Mouse (Mus musculus) kidney, embryonic 15.5 days (tissue): ENCODE results near the gene Tgm3. TPM values are rescaled to one million over a fixed set of nuclear protein-coding genes. Genes with fewer than 3 reads are reported as not detected.

Experiments used
- ATAC-seq: fragments of 200-750 bp; cut with Nextera tagmentation; replicated peaks from 2 replicates; pipeline ENCODE4 v1.8.0; 2017; ENCODE audit warnings: moderate TSS enrichment; ENCODE audit not compliant: low FRiP score
- H3K27ac ChIP-seq: fragments of 300-500 bp; sonication (generic); 2 replicates; pipeline ENCODE4 v1.5.1; 2015; ENCODE audit warnings: mild to moderate bottlenecking, inconsistent platforms
- H3K27me3 ChIP-seq: fragments of 300-500 bp; sonication (generic); 2 replicates; pipeline ENCODE4 v1.6.1; 2015; ENCODE audit warnings: inconsistent platforms
- H3K36me3 ChIP-seq: fragments of 300-500 bp; sonication (generic); 2 replicates; pipeline ENCODE4 v1.6.1; 2015; ENCODE audit warnings: inconsistent platforms
- H3K4me1 ChIP-seq: fragments of 300-500 bp; sonication (generic); 2 replicates; pipeline ENCODE4 v1.6.1; 2015; ENCODE audit warnings: inconsistent platforms
- H3K4me2 ChIP-seq: fragments of 300-500 bp; sonication (generic); 2 replicates; pipeline ENCODE4 v1.6.1; 2015; ENCODE audit warnings: moderate library complexity, mild to moderate bottlenecking, inconsistent platforms
- H3K4me3 ChIP-seq: fragments of 300-500 bp; sonication (generic); replicated peaks from 2 replicates; pipeline ENCODE4 v1.5.1; 2015; ENCODE audit warnings: mild to moderate bottlenecking, inconsistent platforms
- H3K9ac ChIP-seq: fragments of 300-500 bp; sonication (generic); 2 replicates; pipeline ENCODE4 v1.6.1; 2015; ENCODE audit warnings: mild to moderate bottlenecking, inconsistent platforms
- H3K9me3 ChIP-seq: fragments of 300-500 bp; sonication (generic); replicated peaks from 2 replicates; pipeline ENCODE4 v1.6.1; 2016; ENCODE audit warnings: inconsistent platforms
- WGBS: fragments of 180-500 bp; shearing (Covaris S2); methylation state at CpG from one replicate; pipeline ENCODE4 v1.1.7; 2015; ENCODE audit warnings: mixed read lengths; 5-methylcytosine and 5-hydroxymethylcytosine counted together
- polyA plus RNA-seq: library from polyadenylated mRNA; unstranded; fragments of >200 nt; fragmentation: Nextera tagmentation; extraction: Ambion mirVana; gene quantifications from 2 replicates; pipeline ENCODE4 v1.2.1, GENCODE M21; 2015

The Tgm3 gene
- 0.12 TPM in 1 of 2 replicates, not detected in the other for polyA plus RNA-seq

- Histone ChIP-seq H3K27me3 (no peaks in the 10 kb centered on the region), H3K36me3 (no peaks in the 10 kb centered on the region), H3K27ac (no peak within 1 kb of the TSS), H3K9ac (no peak within 1 kb of the TSS), H3K9me3 (no peaks in the 10 kb centered on the region), H3K4me1 (no peaks in the 10 kb centered on the region), H3K4me3 (no peak within 1 kb of the TSS), H3K4me2 (no peak within 1 kb of the TSS)
- no peak for ATAC-seq
- 30% methylated on average over 7 of the region's 7 CpGs for WGBS
These were observed at the start of gene Tgm3 for GRCm38 (mm10) chr2:130012026-130012425. Gene Tgm3, plus strand, starts transcription at chr2:130012349.

GRCm38 (mm10) chr2:129980608-129981007, 31.5 kb upstream of the Tgm3 start:
- no peak for ATAC-seq
- Histone ChIP-seq H3K4me1 (no peaks in the 10 kb centered on the region), H3K27me3 (no peaks in the 10 kb centered on the region), H3K4me3 (no peak overlapping the region), H3K9me3 (no peaks in the 10 kb centered on the region), H3K4me2 (no peak overlapping the region), H3K36me3 (no peaks in the 10 kb centered on the region), H3K9ac (no peak overlapping the region), H3K27ac (no peak overlapping the region)
- 90% methylated on average over 4 of the region's 4 CpGs for WGBS

GRCm38 (mm10) chr2:129987527-129988045, 24.6 kb upstream of the Tgm3 start:
- ATAC-seq, result no peak

GRCm38 (mm10) chr2:129989646-129990045, 22.5 kb upstream of the Tgm3 start:
- Histone ChIP-seq H3K9ac (no peak overlapping the region), H3K4me2 (no peak overlapping the region), H3K4me3 (no peak overlapping the region), H3K4me1 (no peaks in the 10 kb centered on the region), H3K36me3 (no peaks in the 10 kb centered on the region), H3K9me3 (no peaks in the 10 kb centered on the region), H3K27ac (no peak overlapping the region), H3K27me3 (no peaks in the 10 kb centered on the region)
- WGBS, result 82% methylated on average over 2 of the region's 2 CpGs
- no peak for ATAC-seq

More at GRCm38 (mm10) chr2:129987527-129988045, 24.6 kb upstream of the Tgm3 start:
- Histone ChIP-seq H3K27me3 (no peaks in the 10 kb centered on the region), H3K27ac (no peak overlapping the region), H3K9me3 (no peaks in the 10 kb centered on the region), H3K9ac (no peak overlapping the region), H3K36me3 (no peaks in the 10 kb centered on the region), H3K4me1 (no peaks in the 10 kb centered on the region), H3K4me3 (no peak overlapping the region), H3K4me2 (no peak overlapping the region)
- 91% methylated on average over 6 of the region's 6 CpGs for WGBS

- H3K27me3 ChIP-seq, result no peaks in the 10 kb centered on the region
- H3K9ac ChIP-seq, result no peak overlapping the region
- no peak overlapping the region for H3K4me2 ChIP-seq
- H3K36me3 ChIP-seq, result no peaks in the 10 kb centered on the region
- no peak overlapping the region for H3K27ac ChIP-seq
- no peaks in the 10 kb centered on the region for H3K9me3 ChIP-seq
- no peaks in the 10 kb centered on the region for H3K4me1 ChIP-seq
- WGBS, result 57% methylated on average over 3 of the region's 3 CpGs
- no peak for ATAC-seq
- no peak overlapping the region for H3K4me3 ChIP-seq
These were observed 17.7 kb upstream of the Tgm3 start for GRCm38 (mm10) chr2:129994468-129994867.

- no peaks in the 10 kb centered on the region for H3K36me3 ChIP-seq
- 77% methylated on average over 7 of the region's 7 CpGs for WGBS
These were observed 13.7 kb upstream of the Tgm3 start for GRCm38 (mm10) chr2:129998476-129998875.

GRCm38 (mm10) chr2:129999296-129999695, 12.9 kb upstream of the Tgm3 start:
- 85% methylated on average over 4 of the region's 4 CpGs for WGBS

More at GRCm38 (mm10) chr2:129998476-129998875, 13.7 kb upstream of the Tgm3 start:
- no peak overlapping the region for H3K27ac ChIP-seq
- no peak overlapping the region for H3K4me3 ChIP-seq
- no peaks in the 10 kb centered on the region for H3K9me3 ChIP-seq
- H3K4me2 ChIP-seq, result no peak overlapping the region
- ATAC-seq, result no peak
- no peak overlapping the region for H3K9ac ChIP-seq
- H3K4me1 ChIP-seq, result no peaks in the 10 kb centered on the region
- no peaks in the 10 kb centered on the region for H3K27me3 ChIP-seq

GRCm38 (mm10) chr2:130000601-130001000, 11.5 kb upstream of the Tgm3 start:
- H3K9me3 ChIP-seq, result no peaks in the 10 kb centered on the region
- H3K4me3 ChIP-seq, result no peak overlapping the region
- H3K36me3 ChIP-seq, result no peaks in the 10 kb centered on the region
- no peaks in the 10 kb centered on the region for H3K4me1 ChIP-seq
- no peak for ATAC-seq
- no peak overlapping the region for H3K4me2 ChIP-seq
- H3K27me3 ChIP-seq, result no peaks in the 10 kb centered on the region
- no peak overlapping the region for H3K9ac ChIP-seq
- no peak overlapping the region for H3K27ac ChIP-seq
- WGBS, result 95% methylated on average over 3 of the region's 3 CpGs

More at GRCm38 (mm10) chr2:129999296-129999695, 12.9 kb upstream of the Tgm3 start:
- Histone ChIP-seq H3K9ac (no peak overlapping the region), H3K4me2 (no peak overlapping the region), H3K27ac (no peak overlapping the region), H3K4me3 (no peak overlapping the region), H3K27me3 (no peaks in the 10 kb centered on the region), H3K9me3 (no peaks in the 10 kb centered on the region), H3K4me1 (no peaks in the 10 kb centered on the region), H3K36me3 (no peaks in the 10 kb centered on the region)
- ATAC-seq, result no peak

GRCm38 (mm10) chr2:130004046-130004445, 8.1 kb upstream of the Tgm3 start:
- Histone ChIP-seq H3K27ac (no peak overlapping the region), H3K4me1 (no peaks in the 10 kb centered on the region), H3K27me3 (no peaks in the 10 kb centered on the region), H3K4me2 (no peak overlapping the region), H3K4me3 (no peak overlapping the region), H3K9me3 (no peaks in the 10 kb centered on the region), H3K9ac (no peak overlapping the region), H3K36me3 (no peaks in the 10 kb centered on the region)
- no peak for ATAC-seq
- 55% methylated on average over 4 of the region's 4 CpGs for WGBS

GRCm38 (mm10) chr2:130009371-130009770, 2.8 kb upstream of the Tgm3 start:
- Histone ChIP-seq H3K4me3 (no peak overlapping the region), H3K27me3 (no peaks in the 10 kb centered on the region), H3K9me3 (no peaks in the 10 kb centered on the region), H3K27ac (no peak overlapping the region), H3K4me1 (no peaks in the 10 kb centered on the region), H3K4me2 (no peak overlapping the region), H3K36me3 (no peaks in the 10 kb centered on the region), H3K9ac (no peak overlapping the region)
- ATAC-seq, result no peak
- WGBS, result 75% methylated on average over 2 of the region's 2 CpGs

GRCm38 (mm10) chr2:130013646-130014045, 1.5 kb downstream of the Tgm3 start:
- no peaks in the 10 kb centered on the region for H3K9me3 ChIP-seq
- no peaks in the 10 kb centered on the region for H3K27me3 ChIP-seq
- no peak overlapping the region for H3K4me3 ChIP-seq
- no peaks in the 10 kb centered on the region for H3K4me1 ChIP-seq
- H3K36me3 ChIP-seq, result no peaks in the 10 kb centered on the region
- ATAC-seq, result no peak
- H3K9ac ChIP-seq, result no peak overlapping the region
- H3K27ac ChIP-seq, result no peak overlapping the region
- H3K4me2 ChIP-seq, result no peak overlapping the region

- 70% methylated on average over 2 of the region's 2 CpGs for WGBS
- no peak overlapping the region for H3K4me2 ChIP-seq
- no peaks in the 10 kb centered on the region for H3K9me3 ChIP-seq
- no peak overlapping the region for H3K4me3 ChIP-seq
- no peak overlapping the region for H3K27ac ChIP-seq
- no peaks in the 10 kb centered on the region for H3K36me3 ChIP-seq
- H3K4me1 ChIP-seq, result no peaks in the 10 kb centered on the region
- no peak overlapping the region for H3K9ac ChIP-seq
- no peak for ATAC-seq
- H3K27me3 ChIP-seq, result no peaks in the 10 kb centered on the region
These were observed 3.0 kb downstream of the Tgm3 start for GRCm38 (mm10) chr2:130015196-130015595.

- Histone ChIP-seq H3K9me3 (no peaks in the 10 kb centered on the region), H3K27ac (no peak overlapping the region), H3K9ac (no peak overlapping the region), H3K4me2 (no peak overlapping the region), H3K4me1 (no peaks in the 10 kb centered on the region), H3K4me3 (no peak overlapping the region), H3K36me3 (no peaks in the 10 kb centered on the region), H3K27me3 (no peaks in the 10 kb centered on the region)
- ATAC-seq, result no peak
- 88% methylated on average over 2 of the region's 2 CpGs for WGBS
These were observed 5.9 kb downstream of the Tgm3 start for GRCm38 (mm10) chr2:130018084-130018483.
